Mouse (Mus musculus) intestine, postnatal 0 days (tissue): ENCODE measurements around the gene Dad1. TPM values are rescaled to one million over a fixed set of nuclear protein-coding genes. Genes with fewer than 3 reads are reported as not detected.
A peak's percentile ranks its signal among the peaks of the same experiment; 100 is the strongest.

ENCODE experiments used
- ATAC-seq: fragments of 200-750 bp; cut with Nextera tagmentation; 2 replicates; pipeline ENCODE4 v1.8.0; 2017; ENCODE audit warnings: mild to moderate bottlenecking, moderate TSS enrichment, moderate library complexity
- H3K27ac ChIP-seq: fragments of 300-500 bp; sonication (generic); 2 replicates; pipeline ENCODE4 v1.5.1; 2014; ENCODE audit warnings: mild to moderate bottlenecking, low read depth, low read length, moderate library complexity
- H3K27me3 ChIP-seq: fragments of 300-500 bp; sonication (generic); replicated peaks from 2 replicates; pipeline ENCODE4 v1.6.1; 2014; ENCODE audit warnings: low read length, mixed read lengths; ENCODE audit not compliant: control insufficient read depth, insufficient read depth
- H3K36me3 ChIP-seq: fragments of 300-500 bp; sonication (generic); 2 replicates; pipeline ENCODE4 v1.6.1; 2014; ENCODE audit warnings: mild to moderate bottlenecking, moderate library complexity; ENCODE audit not compliant: control insufficient read depth, insufficient read depth
- H3K4me1 ChIP-seq: fragments of 300-500 bp; sonication (generic); replicated peaks from 2 replicates; pipeline ENCODE4 v1.6.1; 2014; ENCODE audit warnings: antibody characterized with exemption, low read length, mixed read lengths; ENCODE audit not compliant: control insufficient read depth, insufficient read depth
- H3K4me2 ChIP-seq: fragments of 300-500 bp; sonication (generic); replicated peaks from 2 replicates; pipeline ENCODE4 v1.6.1; 2014; ENCODE audit warnings: low read depth, mild to moderate bottlenecking, moderate library complexity
- H3K4me3 ChIP-seq: fragments of 300-500 bp; sonication (generic); 2 replicates; pipeline ENCODE4 v1.5.1; 2014; ENCODE audit warnings: low read depth, low read length
- H3K9ac ChIP-seq: fragments of 300-500 bp; sonication (generic); 2 replicates; pipeline ENCODE4 v1.6.1; 2014; ENCODE audit warnings: mild to moderate bottlenecking, low read depth, low read length
- H3K9me3 ChIP-seq: fragments of 300-500 bp; sonication (generic); 2 replicates; pipeline ENCODE4 v1.6.1; 2016; ENCODE audit warnings: mixed run types; ENCODE audit not compliant: control insufficient read depth
- CTCF ChIP-seq: sonication (generic); IDR thresholded peaks from 2 replicates; pipeline ENCODE4 v1.5.1; 2016; ENCODE audit warnings: low read depth, mild to moderate bottlenecking, control low read depth, antibody characterized with exemption, moderate library complexity
- WGBS: fragments of 180-500 bp; shearing (Covaris S2); extraction: QIAGEN DNeasy Blood & Tissue Kit; methylation state at CpG from one replicate; pipeline ENCODE4 v1.1.7; 2014; 5-methylcytosine and 5-hydroxymethylcytosine counted together
- polyA plus RNA-seq: library from polyadenylated mRNA; unstranded; fragments of >200 nt; fragmentation: Nextera tagmentation; extraction: Ambion mirVana; gene quantifications from 2 replicates; pipeline ENCODE4 v1.2.1, GENCODE M21; 2015

Gene Dad1
- polyA plus RNA-seq, 1 experiment from 2014 or later = 492 TPM

- H3K4me3 ChIP-seq = no peak overlapping the region
- H3K4me1 ChIP-seq = no peaks in the 10 kb centered on the region
- H3K9ac ChIP-seq = no peak overlapping the region
- H3K9me3 ChIP-seq = no peaks in the 10 kb centered on the region
- TF ChIP-seq CTCF = no peak
- H3K4me2 ChIP-seq = no peak overlapping the region
- no peak overlapping the region for H3K27ac ChIP-seq
- WGBS = 86% methylated on average over 6 of the region's 6 CpGs
- no peaks in the 10 kb centered on the region for H3K27me3 ChIP-seq
- no peak for ATAC-seq
- peaks cover 50% of the 10 kb centered on the region for H3K36me3 ChIP-seq
These were observed 9.2 kb upstream of the Dad1 start for GRCm38 (mm10) chr14:54263099-54263498.

GRCm38 (mm10) chr14:54262622-54263021 lies 8.7 kb upstream of the Dad1 start:
- ATAC-seq = no peak
- H3K9me3 ChIP-seq = no peaks in the 10 kb centered on the region
- H3K9ac ChIP-seq = no peak overlapping the region
- H3K4me2 ChIP-seq = no peak overlapping the region
- H3K4me1 ChIP-seq = no peaks in the 10 kb centered on the region
- TF ChIP-seq CTCF = no peak
- 94% methylated on average over 8 of the region's 8 CpGs for WGBS
- peaks cover 45% of the 10 kb centered on the region for H3K36me3 ChIP-seq
- no peak overlapping the region for H3K27ac ChIP-seq
- H3K27me3 ChIP-seq = no peaks in the 10 kb centered on the region
- H3K4me3 ChIP-seq = no peak overlapping the region

- no peak for ATAC-seq
- H3K4me3 ChIP-seq = no peak overlapping the region
These were observed 7.5 kb upstream of the Dad1 start for GRCm38 (mm10) chr14:54261386-54261785.

GRCm38 (mm10) chr14:54260196-54260595 lies 6.3 kb upstream of the Dad1 start:
- no peak for ATAC-seq
- no peaks in the 10 kb centered on the region for H3K4me1 ChIP-seq
- H3K9me3 ChIP-seq = no peaks in the 10 kb centered on the region
- H3K27me3 ChIP-seq = no peaks in the 10 kb centered on the region
- no peak overlapping the region for H3K9ac ChIP-seq
- peak overlapping the region; percentile 83 for H3K4me2 ChIP-seq
- no peak overlapping the region for H3K4me3 ChIP-seq
- peaks cover 25% of the 10 kb centered on the region for H3K36me3 ChIP-seq
- H3K27ac ChIP-seq = no peak overlapping the region
- 68% methylated on average over 2 of the region's 2 CpGs for whole genome bisulfite sequencing
- TF ChIP-seq CTCF = no peak

More at GRCm38 (mm10) chr14:54261386-54261785, 7.5 kb upstream of the Dad1 start:
- Histone ChIP-seq H3K4me2 (no peak overlapping the region), H3K27ac (no peak overlapping the region), H3K36me3 (peaks cover 34% of the 10 kb centered on the region), H3K9me3 (no peaks in the 10 kb centered on the region), H3K27me3 (no peaks in the 10 kb centered on the region), H3K9ac (no peak overlapping the region), H3K4me1 (no peaks in the 10 kb centered on the region)
- 89% methylated on average over 2 of the region's 2 CpGs for WGBS
- TF ChIP-seq CTCF = no peak

- peak overlapping the region; percentile 83 for H3K4me2 ChIP-seq
- no peak for ATAC-seq
- H3K27me3 ChIP-seq = no peaks in the 10 kb centered on the region
- peak overlapping the region; percentile 66 for H3K4me3 ChIP-seq
- H3K27ac ChIP-seq = no peak overlapping the region
- H3K9me3 ChIP-seq = no peaks in the 10 kb centered on the region
- TF ChIP-seq CTCF = no peak
- H3K36me3 ChIP-seq = peaks cover 20% of the 10 kb centered on the region
- H3K4me1 ChIP-seq = no peaks in the 10 kb centered on the region
- H3K9ac ChIP-seq = peak overlapping the region; percentile 53; the same call in 1 of the 2 replicates
- 15% methylated on average over 8 of the region's 8 CpGs for WGBS
These were observed 5.8 kb upstream of the Dad1 start for GRCm38 (mm10) chr14:54259722-54260085.

GRCm38 (mm10) chr14:54259003-54259721 lies 5.3 kb upstream of the Dad1 start:
- H3K4me1 ChIP-seq = no peaks in the 10 kb centered on the region
- peak; percentile 85 for ATAC-seq
- peak overlapping the region; percentile 53; the same call in 1 of the 2 replicates for H3K9ac ChIP-seq
- H3K27ac ChIP-seq = peak overlapping the region; percentile 71
- H3K9me3 ChIP-seq = no peaks in the 10 kb centered on the region
- peak overlapping the region; percentile 83 for H3K4me2 ChIP-seq
- no peaks in the 10 kb centered on the region for H3K27me3 ChIP-seq
- H3K4me3 ChIP-seq = peak overlapping the region; percentile 66
- TF ChIP-seq CTCF = no peak
- under 1% methylated on average over 35 of the region's 35 CpGs for WGBS
- H3K36me3 ChIP-seq = peaks cover 16% of the 10 kb centered on the region
